Mouse (Mus musculus) liver, postnatal 0 days (tissue): ENCODE results near the gene Usp31. TPM values are rescaled to one million over a fixed set of nuclear protein-coding genes. Genes with fewer than 3 reads are reported as not detected.

Source experiments
- ATAC-seq: fragments of 200-750 bp; cut with Nextera tagmentation; 2 replicates; pipeline ENCODE4 v1.8.0; 2017; ENCODE audit warnings: mild to moderate bottlenecking, moderate library complexity
- DNase-seq: peaks from one replicate; pipeline ENCODE4 v3.0.0-alpha.2; 2016
- H3K27ac ChIP-seq: fragments of 300-500 bp; sonication (generic); 2 replicates; pipeline ENCODE4 v1.5.1; 2014; ENCODE audit warnings: antibody characterized with exemption, moderate library complexity, mild to moderate bottlenecking, low read depth
- H3K27me3 ChIP-seq: fragments of 300-500 bp; sonication (generic); 2 replicates; pipeline ENCODE4 v1.6.1; 2014; ENCODE audit warnings: low read length, control low read depth, mixed read lengths; ENCODE audit not compliant: insufficient read depth
- H3K36me3 ChIP-seq: fragments of 300-500 bp; sonication (generic); replicated peaks from 2 replicates; pipeline ENCODE4 v1.6.1; 2014; ENCODE audit warnings: mild to moderate bottlenecking, control low read depth, low read length, moderate library complexity, mixed read lengths; ENCODE audit not compliant: insufficient read depth
- H3K4me1 ChIP-seq: fragments of 300-500 bp; sonication (generic); 2 replicates; pipeline ENCODE4 v1.6.1; 2014; ENCODE audit warnings: antibody characterized with exemption, mild to moderate bottlenecking, control low read depth; ENCODE audit not compliant: insufficient read depth
- H3K4me2 ChIP-seq: fragments of 300-500 bp; sonication (generic); 2 replicates; pipeline ENCODE4 v1.6.1; 2014; ENCODE audit warnings: low read depth, mild to moderate bottlenecking, low read length, moderate library complexity, mixed read lengths
- H3K4me3 ChIP-seq: fragments of 300-500 bp; sonication (generic); 2 replicates; pipeline ENCODE4 v1.5.1; 2014; ENCODE audit warnings: low read depth, low read length
- H3K9ac ChIP-seq: fragments of 300-500 bp; sonication (generic); replicated peaks from 2 replicates; pipeline ENCODE4 v1.6.1; 2014; ENCODE audit warnings: mild to moderate bottlenecking, moderate library complexity
- H3K9me3 ChIP-seq: fragments of 300-500 bp; sonication (generic); 2 replicates; pipeline ENCODE4 v1.6.1; 2016; ENCODE audit warnings: mild to moderate bottlenecking, control low read depth, low read length, mixed read lengths
- CTCF ChIP-seq: sonication (generic); IDR thresholded peaks from 2 replicates; pipeline ENCODE4 v1.5.1; 2016; ENCODE audit warnings: antibody characterized with exemption, low read depth
- EP300 ChIP-seq: IDR thresholded peaks from 2 replicates; pipeline ENCODE4 v1.6.1; 2016; ENCODE audit warnings: antibody characterized with exemption, low read depth, mild to moderate bottlenecking
- WGBS: fragments of 180-500 bp; shearing (Covaris S2); extraction: QIAGEN DNeasy Blood & Tissue Kit; methylation state at CpG from one replicate; pipeline ENCODE4 v1.1.7; 2014; ENCODE audit not compliant: insufficient replicate concordance; 5-methylcytosine and 5-hydroxymethylcytosine counted together
- polyA plus RNA-seq: library from polyadenylated mRNA; unstranded; fragments of >200 nt; fragmentation: Nextera tagmentation; extraction: Ambion mirVana; gene quantifications from 2 replicates; pipeline ENCODE4 v1.2.1, GENCODE M21; 2015

Usp31 gene
- polyA plus RNA-seq, result 0.46 and 0.53 TPM in 2 replicates

DNA sequence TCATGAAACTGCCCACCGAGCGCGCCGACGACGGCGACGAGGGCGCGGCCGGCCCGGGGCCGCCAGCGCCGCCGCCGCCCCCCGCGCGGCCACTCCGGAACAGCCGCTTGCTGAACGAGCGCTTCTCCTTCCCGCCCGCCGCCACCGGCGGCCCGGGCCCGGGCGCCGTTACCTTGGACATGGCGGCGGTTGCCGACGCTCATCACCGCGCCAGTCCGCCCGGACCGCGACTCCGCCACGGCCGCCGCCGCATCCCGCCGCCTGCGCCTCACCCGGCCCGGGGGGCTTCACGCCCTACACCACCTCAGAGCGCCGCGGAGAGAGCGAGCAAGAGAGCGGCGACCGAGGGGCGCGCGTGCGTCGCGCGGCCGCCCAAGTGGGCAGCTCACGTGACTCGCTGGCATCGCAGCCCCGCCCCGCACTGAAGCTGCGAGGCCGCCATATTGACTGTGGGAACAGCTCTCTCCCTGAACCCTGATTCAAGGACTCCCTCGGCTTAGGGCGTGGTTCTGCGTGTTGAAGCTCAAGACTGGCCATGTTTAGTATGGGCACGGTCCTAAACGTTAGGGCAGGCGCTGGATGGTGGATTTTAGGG is at the start of gene Usp31:
Gene Usp31, minus strand, starts transcription at position 181 of the 595 bp plus-strand sequence.
- ATAC-seq (peak; percentile 99), DNase-seq (peak; percentile 93)
- Histone ChIP-seq H3K4me1 (peaks cover 14% of the 10 kb centered on the region), H3K36me3 (no peaks in the 10 kb centered on the region), H3K4me3 (peak within 1 kb of the TSS; percentile 72), H3K4me2 (peak within 1 kb of the TSS; percentile 97), H3K27me3 (peaks cover 16% of the 10 kb centered on the region), H3K9ac (peak within 1 kb of the TSS; percentile 74), H3K9me3 (no peaks in the 10 kb centered on the region), H3K27ac (peak within 1 kb of the TSS; percentile 46; the same call in 1 of the 2 replicates)
- under 1% methylated on average over 74 of the region's 82 CpGs for WGBS
- no peak for TF ChIP-seq EP300
- no peak for TF ChIP-seq CTCF

- Histone ChIP-seq H3K9ac (no peak overlapping the region), H3K27ac (no peak overlapping the region), H3K4me3 (no peak overlapping the region), H3K27me3 (no peaks in the 10 kb centered on the region), H3K4me1 (no peaks in the 10 kb centered on the region), H3K36me3 (no peaks in the 10 kb centered on the region), H3K4me2 (no peak overlapping the region), H3K9me3 (no peaks in the 10 kb centered on the region)
- no peak for TF ChIP-seq EP300
- TF ChIP-seq CTCF, result no peak
- ATAC-seq, result no peak
- no peak for DNase-seq
- WGBS, result 41% methylated on average over 8 of the region's 8 CpGs
Measured at GRCm38 (mm10) chr7:121754748-121755147, 47.7 kb upstream of the Usp31 start.

- Histone ChIP-seq H3K9me3 (no peaks in the 10 kb centered on the region), H3K36me3 (no peaks in the 10 kb centered on the region), H3K4me1 (no peaks in the 10 kb centered on the region), H3K9ac (no peak overlapping the region), H3K27ac (no peak overlapping the region), H3K27me3 (no peaks in the 10 kb centered on the region), H3K4me3 (no peak overlapping the region), H3K4me2 (no peak overlapping the region)
- ATAC-seq, result no peak
- TF ChIP-seq CTCF (no peak), EP300 (no peak)
- WGBS, result 69% methylated on average over 5 of the region's 5 CpGs
- DNase-seq, result no peak
Measured at GRCm38 (mm10) chr7:121750244-121750643, 43.2 kb upstream of the Usp31 start.

DNA sequence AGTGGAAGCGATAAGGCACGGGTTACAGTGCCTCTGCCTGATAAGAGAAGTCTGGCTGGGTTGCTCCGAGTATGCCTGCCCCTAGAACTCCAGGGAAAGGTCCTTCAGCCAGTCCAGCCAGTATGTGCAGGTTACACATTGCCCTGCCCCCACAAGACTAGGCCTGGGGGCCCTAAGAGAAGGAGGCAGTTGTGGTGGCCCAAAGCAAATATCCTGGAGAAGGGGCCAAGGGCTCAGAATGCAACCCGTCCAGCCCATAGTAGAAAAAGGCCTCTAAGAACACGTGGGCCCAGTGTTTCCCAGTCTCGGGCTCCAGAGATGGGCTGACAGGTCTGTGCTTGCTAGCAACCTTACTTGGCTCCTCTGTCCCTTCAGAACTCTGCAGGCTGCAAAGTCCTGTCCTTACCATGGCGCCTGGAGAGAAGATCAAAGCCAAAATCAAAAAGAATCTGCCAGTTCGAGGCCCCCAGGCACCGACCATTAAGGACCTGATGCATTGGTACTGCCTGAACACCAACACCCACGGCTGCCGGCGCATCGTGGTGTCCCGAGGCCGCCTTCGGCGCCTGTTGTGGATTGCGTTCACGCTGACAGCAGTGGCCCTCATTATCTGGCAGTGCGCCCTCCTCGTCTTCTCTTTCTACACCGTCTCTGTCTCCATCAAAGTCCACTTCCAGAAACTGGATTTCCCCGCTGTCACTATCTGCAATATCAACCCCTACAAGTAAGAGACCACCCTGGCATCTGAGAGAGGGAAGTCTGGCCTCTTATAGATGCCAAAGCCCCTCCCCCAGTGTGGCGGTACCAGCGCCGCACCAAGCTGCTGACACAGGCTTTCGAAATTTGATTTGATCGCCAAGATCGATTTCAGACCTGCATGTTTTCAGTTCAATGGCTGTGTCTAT is 30.7 kb upstream of the Usp31 start:
- WGBS, result 54% methylated on average over 29 of the region's 29 CpGs
- no peak for TF ChIP-seq CTCF
- no peak for TF ChIP-seq EP300
- no peak for DNase-seq
- Histone ChIP-seq H3K4me2 (no peak overlapping the region), H3K27ac (no peak overlapping the region), H3K36me3 (no peaks in the 10 kb centered on the region), H3K4me1 (0 out of 2 replicates have a peak, but pooled peaks cover 6% of the 10 kb centered on the region), H3K9ac (no peak overlapping the region), H3K9me3 (no peaks in the 10 kb centered on the region), H3K4me3 (no peak overlapping the region), H3K27me3 (peaks cover 23% of the 10 kb centered on the region)
- no peak for ATAC-seq

- 0 out of 2 replicates have a peak, but pooled peaks cover 6% of the 10 kb centered on the region for H3K4me1 ChIP-seq
- H3K36me3 ChIP-seq, result no peaks in the 10 kb centered on the region
- H3K27ac ChIP-seq, result no peak within 1 kb of the TSS
- TF ChIP-seq EP300 (no peak), CTCF (peak; percentile 91)
- H3K27me3 ChIP-seq, result peaks cover 23% of the 10 kb centered on the region
- ATAC-seq (peak; percentile 86), DNase-seq (peak; percentile 84)
- 0 out of 2 replicates have a peak within 1 kb of the TSS, but pooled peaks have one; percentile 26 for H3K4me3 ChIP-seq
- H3K9me3 ChIP-seq, result no peaks in the 10 kb centered on the region
- peak within 1 kb of the TSS; percentile 57 for H3K4me2 ChIP-seq
- no peak within 1 kb of the TSS for H3K9ac ChIP-seq
- 2% methylated on average over 38 of the region's 38 CpGs for WGBS
Measured at GRCm38 (mm10) chr7:121734171-121734831, 27.2 kb upstream of the Usp31 start, which contains the start of gene Scnn1g. TSS of gene Scnn1g (plus strand) at chr7:121734479.
